In the genomic region with DNA sequence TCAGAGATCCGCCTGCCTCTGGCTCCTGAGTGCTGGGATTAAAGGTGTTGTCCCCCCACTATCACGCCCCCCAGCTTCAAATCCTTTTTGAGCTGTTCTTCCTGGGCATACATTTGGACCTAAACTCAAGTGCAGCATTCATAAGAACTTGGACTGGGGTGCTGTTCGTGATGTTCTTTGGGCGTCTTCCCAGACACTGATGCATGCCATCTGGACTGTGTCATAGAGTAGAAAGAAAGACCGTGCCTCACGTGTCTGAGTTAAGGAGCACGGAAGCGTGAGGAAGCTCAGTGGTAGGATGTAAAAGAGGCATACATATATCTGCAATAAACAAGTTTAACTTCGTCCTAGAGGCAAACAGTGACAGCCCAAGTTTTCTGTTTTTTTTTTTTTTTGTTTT, we compare ENCODE assay signal across 12 mouse cellular contexts. TPM values are rescaled to one million over a fixed set of nuclear protein-coding genes. Genes with fewer than 3 reads are reported as not detected.
DNase-seq lines count a peak whose midpoint lies in the region; ATAC-seq and TF ChIP-seq lines count a peak whose summit lies in the region.
"Had no signal": no experiment of that assay in that cellular context is flagged by ENCODE, and none has a peak within 500 bp of the region (broad histone marks: within the 10 kb centered on the region; RNA-seq: fewer than 3 reads in every experiment).

No protein-coding gene starts in this region.

- no peak overlapping the region for H3K27ac ChIP-seq in kidney, postnatal 0 days
- no peak overlapping the region for H3K27ac ChIP-seq in kidney, embryonic 16.5 days (ENCODE audit: low read length)
- H3K27ac ChIP-seq in heart, postnatal 0 days (ENCODE audit: low read depth) = no peak overlapping the region
- H3K27ac ChIP-seq in intestine, embryonic 15.5 days = no peak overlapping the region
- H3K27ac ChIP-seq: embryonic facial prominence, embryonic 13.5 days; hindbrain, embryonic 13.5 days had no signal

- H3K4me3 ChIP-seq in kidney, postnatal 0 days (replicated peaks; ENCODE audit: low read depth, low read length) = no peak overlapping the region
- H3K4me3 ChIP-seq in kidney, embryonic 16.5 days (ENCODE audit: low read length) = no peak overlapping the region
- H3K4me3 ChIP-seq in heart, postnatal 0 days (ENCODE audit: low read depth, low read length) = no peak overlapping the region
- H3K4me3 ChIP-seq in intestine, embryonic 15.5 days (replicated peaks) = no peak overlapping the region
- H3K4me3 ChIP-seq: embryonic facial prominence, embryonic 13.5 days; hindbrain, embryonic 13.5 days had no signal

- DNase-seq in kidney, postnatal 0 days (ENCODE audit: low spot score) = peak; percentile 55
- peak; percentile 91 for DNase-seq in NIH3T3 (ENCODE audit: low read depth)
- DNase-seq in heart, postnatal 0 days (ENCODE audit: low spot score) = peak; percentile 14
- DNase-seq in lung, postnatal 10 days = peak; percentile 65
- DNase-seq in thymus, postnatal 4 days = no peak
- DNase-seq in adrenal gland, adult 2 months = no peak
- DNase-seq: cerebellum, adult 11 months; layer of hippocampus, postnatal 36 days had no signal

- TF ChIP-seq CTCF in kidney, postnatal 0 days (IDR thresholded peaks at IDR 0.05; ENCODE audit: low read depth) = no peak
- no peak for TF ChIP-seq CTCF in heart, postnatal 0 days (IDR thresholded peaks at IDR 0.05; ENCODE audit: low read depth)

- ATAC-seq in kidney, postnatal 0 days (replicated peaks; ENCODE audit: low FRiP score, low read depth) = no peak
- no peak for ATAC-seq in kidney, embryonic 16.5 days (ENCODE audit: low FRiP score, low TSS enrichment)
- no peak for ATAC-seq in heart, postnatal 0 days (ENCODE audit: insufficient read depth, low read depth)
- ATAC-seq in intestine, embryonic 15.5 days = no peak

- no peaks in the 10 kb centered on the region for H3K36me3 ChIP-seq in kidney, postnatal 0 days (ENCODE audit: insufficient read depth, low read length)
- no peaks in the 10 kb centered on the region for H3K36me3 ChIP-seq in kidney, embryonic 16.5 days (ENCODE audit: insufficient read depth, low read length)
- H3K36me3 ChIP-seq in heart, postnatal 0 days (replicated peaks; ENCODE audit: control insufficient read depth, insufficient read depth, low read length) = no peaks in the 10 kb centered on the region
- H3K36me3 ChIP-seq in intestine, embryonic 15.5 days = no peaks in the 10 kb centered on the region
- H3K36me3 ChIP-seq: embryonic facial prominence, embryonic 13.5 days; hindbrain, embryonic 13.5 days had no signal

- H3K9ac ChIP-seq in kidney, postnatal 0 days (ENCODE audit: low read depth, low read length) = no peak overlapping the region
- no peak overlapping the region for H3K9ac ChIP-seq in kidney, embryonic 16.5 days (replicated peaks; ENCODE audit: low read length)
- no peak overlapping the region for H3K9ac ChIP-seq in heart, postnatal 0 days (replicated peaks; ENCODE audit: low read depth, low read length)
- H3K9ac ChIP-seq in intestine, embryonic 15.5 days = no peak overlapping the region
- H3K9ac ChIP-seq: embryonic facial prominence, embryonic 13.5 days; hindbrain, embryonic 13.5 days had no signal

- H3K4me1 ChIP-seq in kidney, postnatal 0 days (replicated peaks; ENCODE audit: insufficient read depth, low read length) = no peaks in the 10 kb centered on the region
- no peaks in the 10 kb centered on the region for H3K4me1 ChIP-seq in kidney, embryonic 16.5 days (ENCODE audit: insufficient read depth, low read length)
- H3K4me1 ChIP-seq in heart, postnatal 0 days (ENCODE audit: control insufficient read depth, insufficient read depth) = peaks cover 5% of the 10 kb centered on the region
- H3K4me1 ChIP-seq in intestine, embryonic 15.5 days (replicated peaks) = no peaks in the 10 kb centered on the region

- TF ChIP-seq EP300 in heart, postnatal 0 days (IDR thresholded peaks at IDR 0.05; ENCODE audit: low read depth) = no peak

- H3K9me3 ChIP-seq in kidney, postnatal 0 days (replicated peaks; ENCODE audit: low read length) = no peaks in the 10 kb centered on the region
- no peaks in the 10 kb centered on the region for H3K9me3 ChIP-seq in kidney, embryonic 16.5 days (ENCODE audit: low read length)
- no peaks in the 10 kb centered on the region for H3K9me3 ChIP-seq in heart, postnatal 0 days (replicated peaks; ENCODE audit: control insufficient read depth, low read length)
- H3K9me3 ChIP-seq in intestine, embryonic 15.5 days = no peaks in the 10 kb centered on the region
- H3K9me3 ChIP-seq: embryonic facial prominence, embryonic 13.5 days; hindbrain, embryonic 13.5 days had no signal

- 65% methylated on average over 9 of the region's 9 CpGs for WGBS in kidney, postnatal 0 days
- 73% methylated on average over 9 of the region's 9 CpGs for WGBS in kidney, embryonic 16.5 days
- 63% methylated on average over 9 of the region's 9 CpGs for WGBS in heart, postnatal 0 days
- 63% methylated on average over 9 of the region's 9 CpGs for WGBS in intestine, embryonic 15.5 days

- H3K4me2 ChIP-seq in kidney, postnatal 0 days (ENCODE audit: low read length) = no peak overlapping the region
- H3K4me2 ChIP-seq in kidney, embryonic 16.5 days (replicated peaks; ENCODE audit: low read depth, low read length) = no peak overlapping the region
- H3K4me2 ChIP-seq in heart, postnatal 0 days (ENCODE audit: low read depth, low read length) = no peak overlapping the region
- H3K4me2 ChIP-seq in intestine, embryonic 15.5 days (replicated peaks) = no peak overlapping the region
- H3K4me2 ChIP-seq: embryonic facial prominence, embryonic 13.5 days; hindbrain, embryonic 13.5 days had no signal

- no peaks in the 10 kb centered on the region for H3K27me3 ChIP-seq in kidney, postnatal 0 days (ENCODE audit: insufficient read depth, low read length)
- no peaks in the 10 kb centered on the region for H3K27me3 ChIP-seq in kidney, embryonic 16.5 days (ENCODE audit: insufficient read depth, low read length)
- H3K27me3 ChIP-seq in heart, postnatal 0 days (ENCODE audit: control insufficient read depth, insufficient read depth, low read length) = no peaks in the 10 kb centered on the region
- no peaks in the 10 kb centered on the region for H3K27me3 ChIP-seq in intestine, embryonic 15.5 days (replicated peaks)
- H3K27me3 ChIP-seq: embryonic facial prominence, embryonic 13.5 days; hindbrain, embryonic 13.5 days had no signal

RNA-seq across cellular contexts. Expression of a gene that starts 4.7 kb away (rescaled TPM):
- polyA plus RNA-seq in kidney, postnatal 0 days (2015; fragmentation: Nextera tagmentation; extraction: Ambion mirVana) = 3.9 TPM in 2 replicates
- polyA plus RNA-seq in kidney, embryonic 16.5 days (2015; fragmentation: Nextera tagmentation; extraction: Ambion mirVana) = 8.0 and 8.9 TPM in 2 replicates
- total RNA-seq in heart, postnatal 0 days (2014; rRNA removed; ENCODE audit: low replicate concordance) = 1.4 and 1.9 TPM in 2 replicates
- 1.8 and 2.0 TPM in 2 replicates for polyA plus RNA-seq in heart, postnatal 0 days (2015; fragmentation: Nextera tagmentation; extraction: Ambion mirVana)
- polyA plus RNA-seq in intestine, embryonic 15.5 days (2015; fragmentation: Nextera tagmentation; extraction: Ambion mirVana) = 7.8 and 8.4 TPM in 2 replicates
- under 1 TPM; 0.45 to 0.49 TPM for total RNA-seq in adrenal gland, adult 2 months (2021)
- 0.07 and 0.08 TPM in 2 replicates for polyA plus RNA-seq in adrenal gland, adult 2 months (2012; rRNA removed)

RNA-seq across cellular contexts. Expression of a gene that starts 5.7 kb away (rescaled TPM):
- polyA plus RNA-seq in kidney, postnatal 0 days (2015; fragmentation: Nextera tagmentation; extraction: Ambion mirVana) = 7.6 and 8.9 TPM in 2 replicates
- polyA plus RNA-seq in kidney, embryonic 16.5 days (2015; fragmentation: Nextera tagmentation; extraction: Ambion mirVana) = 11.2 and 17.7 TPM in 2 replicates
- 9.7 and 17.0 TPM in 2 replicates for total RNA-seq in heart, postnatal 0 days (2014; rRNA removed; ENCODE audit: low replicate concordance)
- 4.5 and 4.9 TPM in 2 replicates for polyA plus RNA-seq in heart, postnatal 0 days (2015; fragmentation: Nextera tagmentation; extraction: Ambion mirVana)
- polyA plus RNA-seq in intestine, embryonic 15.5 days (2015; fragmentation: Nextera tagmentation; extraction: Ambion mirVana) = 11.6 and 13.7 TPM in 2 replicates
- total RNA-seq in adrenal gland, adult 2 months (2021) = 10 to 100 TPM; 19.7 to 23.0 TPM
- polyA plus RNA-seq in adrenal gland, adult 2 months (2012; rRNA removed) = 10.5 and 11.2 TPM in 2 replicates

Comparison
In these comparisons a context has a peak if more than half of its experiments do, and no peak if none do; other contexts are left out.
1. DNase-seq: peak in kidney, postnatal 0 days (single experiment), NIH3T3 (single experiment), heart, postnatal 0 days (single experiment) and lung, postnatal 10 days (single experiment); none in thymus, postnatal 4 days (single experiment) and adrenal gland, adult 2 months (single experiment).